Mouse (Mus musculus) small intestine, adult 2 months (tissue): ENCODE results near the gene Chst11.

Source experiments
- CTCF ChIP-seq: fragments of 200-500 bp; IDR thresholded peaks from 2 replicates; pipeline ENCODE4 v1.5.1; 2012; ENCODE audit warnings: low read depth, mild to moderate bottlenecking, control low read depth, inconsistent platforms, low read length, moderate library complexity, mixed read lengths; ENCODE audit not compliant: insufficient replicate concordance, insufficient read length; ENCODE audit errors: extremely low read depth
- POLR2A ChIP-seq: fragments of 200-500 bp; IDR thresholded peaks from 2 replicates; pipeline ENCODE4 v1.6.1; 2012; ENCODE audit warnings: low read depth, mild to moderate bottlenecking, control low read depth, inconsistent platforms, low read length, moderate library complexity

DNA sequence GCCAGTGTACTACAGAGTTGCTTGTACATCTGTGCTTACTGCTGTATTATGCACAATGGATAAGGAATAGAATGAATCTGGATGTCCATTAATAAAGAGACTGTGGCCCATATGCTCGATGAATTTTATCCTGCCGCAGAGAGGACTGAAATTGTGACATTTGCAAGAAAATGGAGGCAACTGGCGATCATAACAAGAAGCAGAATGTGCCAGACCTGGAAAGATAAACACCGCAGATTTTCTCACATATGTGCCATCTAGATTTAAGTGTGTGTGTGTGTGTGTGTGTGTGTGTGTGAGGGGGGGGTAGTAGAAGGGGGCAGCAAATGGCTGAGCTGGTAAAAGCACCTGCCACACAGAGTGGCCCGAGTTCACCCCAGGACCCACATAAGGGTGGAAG is 79.5 kb downstream of the Chst11 start:
- no peak for TF ChIP-seq POLR2A
- TF ChIP-seq CTCF, result no peak
